Mouse (Mus musculus) brain, embryonic 14.5 days (tissue): ENCODE data around the gene Ndufaf2.

Experiments
- CTCF ChIP-seq: fragments of 200-500 bp; IDR thresholded peaks from 2 replicates; pipeline ENCODE4 v1.5.1; 2012; ENCODE audit warnings: inconsistent platforms, mild to moderate bottlenecking, moderate library complexity, borderline replicate concordance; ENCODE audit not compliant: insufficient read depth, insufficient read length; ENCODE audit errors: extremely low read depth
- POLR2A ChIP-seq: fragments of 200-500 bp; IDR thresholded peaks from 2 replicates; pipeline ENCODE4 v1.6.1; 2012; ENCODE audit warnings: mild to moderate bottlenecking, inconsistent platforms, borderline replicate concordance; ENCODE audit not compliant: poor library complexity, insufficient read depth, insufficient read length, severe bottlenecking; ENCODE audit errors: extremely low read depth

- TF ChIP-seq CTCF (no peak), POLR2A (peak; percentile 97)
Measured at GRCm38 (mm10) chr13:108044222-108044941, 114.0 kb downstream of the Ndufaf2 start, which contains the start of gene Smim15.
